Mouse (Mus musculus): ENCODE measurements around the gene Nmnat3.

DNA sequence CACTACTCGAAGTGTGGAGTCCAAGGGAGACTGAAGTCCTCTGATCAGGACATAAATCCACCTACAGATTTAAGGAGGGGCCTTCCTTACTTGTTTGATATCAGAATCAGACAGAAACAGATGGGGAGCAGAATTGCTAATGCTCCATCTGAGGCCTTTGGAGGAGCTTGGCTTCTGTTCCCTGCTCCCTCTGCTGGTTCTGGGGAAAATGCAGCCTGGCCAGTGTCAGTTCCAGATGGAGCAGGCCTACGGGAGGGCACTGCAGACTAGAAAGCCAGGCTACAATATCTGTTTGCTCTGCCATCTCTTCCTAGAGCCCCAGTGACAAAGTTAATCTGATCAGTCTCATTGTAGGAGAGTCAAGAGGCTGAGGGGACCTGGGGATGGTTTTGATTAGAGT, 43.0 kb upstream of the Nmnat3 start:
- TF ChIP-seq CTCF (IDR thresholded peaks at IDR 0.05; ENCODE audit: low read depth) (peak; percentile 75), EP300 (optimal IDR thresholded peaks at IDR 0.05) (no peak)

All from stomach, postnatal 0 days (tissue).